Mouse (Mus musculus): ENCODE measurements around the gene Arhgef7. TPM values are rescaled to one million over a fixed set of nuclear protein-coding genes. Genes with fewer than 3 reads are reported as not detected.

Arhgef7 gene
- polyA plus RNA-seq, 1 experiment from 2014 or later = 31.6 TPM

GRCm38 (mm10) chr8:11767213-11767840 is 39.8 kb downstream of the Arhgef7 start:
- Histone ChIP-seq H3K36me3 (ENCODE audit: insufficient read depth, low read length) (no peaks in the 10 kb centered on the region), H3K9me3 (ENCODE audit: low read length) (no peaks in the 10 kb centered on the region), H3K27me3 (replicated peaks; ENCODE audit: insufficient read depth, low read length) (no peaks in the 10 kb centered on the region), H3K9ac (replicated peaks; ENCODE audit: low read depth) (no peak overlapping the region), H3K4me2 (replicated peaks; ENCODE audit: low read depth, low read length) (no peak overlapping the region), H3K4me3 (ENCODE audit: low read depth, low read length) (no peak overlapping the region), H3K4me1 (ENCODE audit: insufficient read depth, low read depth, low read length) (no peaks in the 10 kb centered on the region), H3K27ac (ENCODE audit: low read length) (peak overlapping the region; percentile 26; the same call in 1 of the 2 replicates)
- DNase-seq (ENCODE audit: low spot score) (peak; percentile 69), ATAC-seq (peak; percentile 84)
- TF ChIP-seq CTCF (IDR thresholded peaks at IDR 0.05) (no peak), EP300 (IDR thresholded peaks at IDR 0.05) (0 out of 2 replicates have a peak, but pooled peaks have one; percentile 19)
- 58% methylated on average over 5 of the region's 5 CpGs for WGBS

- TF ChIP-seq EP300 (IDR thresholded peaks at IDR 0.05) (no peak), CTCF (IDR thresholded peaks at IDR 0.05) (no peak)
- Histone ChIP-seq H3K36me3 (ENCODE audit: insufficient read depth, low read length) (no peaks in the 10 kb centered on the region), H3K9ac (replicated peaks; ENCODE audit: low read depth) (no peak overlapping the region), H3K4me3 (ENCODE audit: low read depth, low read length) (no peak overlapping the region), H3K27me3 (replicated peaks; ENCODE audit: insufficient read depth, low read length) (no peaks in the 10 kb centered on the region), H3K27ac (ENCODE audit: low read length) (no peak overlapping the region), H3K4me2 (replicated peaks; ENCODE audit: low read depth, low read length) (no peak overlapping the region), H3K4me1 (ENCODE audit: insufficient read depth, low read depth, low read length) (peaks cover 6% of the 10 kb centered on the region; the same call in 1 of the 2 replicates), H3K9me3 (ENCODE audit: low read length) (no peaks in the 10 kb centered on the region)
- DNase-seq (ENCODE audit: low spot score) (no peak), ATAC-seq (no peak)
- 89% methylated on average over 6 of the region's 6 CpGs for WGBS
Measured at GRCm38 (mm10) chr8:11770001-11770400, 42.5 kb downstream of the Arhgef7 start.

- H3K27ac ChIP-seq (ENCODE audit: low read length) = no peak overlapping the region
- ATAC-seq (no peak), DNase-seq (ENCODE audit: low spot score) (no peak)
- WGBS = 72% methylated on average over 7 of the region's 7 CpGs
- H3K9ac ChIP-seq (replicated peaks; ENCODE audit: low read depth) = no peak overlapping the region
- H3K9me3 ChIP-seq (ENCODE audit: low read length) = no peaks in the 10 kb centered on the region
- no peak for TF ChIP-seq CTCF (IDR thresholded peaks at IDR 0.05)
- H3K4me2 ChIP-seq (replicated peaks; ENCODE audit: low read depth, low read length) = no peak overlapping the region
- no peaks in the 10 kb centered on the region for H3K36me3 ChIP-seq (ENCODE audit: insufficient read depth, low read length)
- no peaks in the 10 kb centered on the region for H3K27me3 ChIP-seq (replicated peaks; ENCODE audit: insufficient read depth, low read length)
- H3K4me1 ChIP-seq (ENCODE audit: insufficient read depth, low read depth, low read length) = peaks cover 8% of the 10 kb centered on the region; the same call in 1 of the 2 replicates
- no peak overlapping the region for H3K4me3 ChIP-seq (ENCODE audit: low read depth, low read length)
Measured at GRCm38 (mm10) chr8:11770521-11771080, 43.1 kb downstream of the Arhgef7 start.

DNA sequence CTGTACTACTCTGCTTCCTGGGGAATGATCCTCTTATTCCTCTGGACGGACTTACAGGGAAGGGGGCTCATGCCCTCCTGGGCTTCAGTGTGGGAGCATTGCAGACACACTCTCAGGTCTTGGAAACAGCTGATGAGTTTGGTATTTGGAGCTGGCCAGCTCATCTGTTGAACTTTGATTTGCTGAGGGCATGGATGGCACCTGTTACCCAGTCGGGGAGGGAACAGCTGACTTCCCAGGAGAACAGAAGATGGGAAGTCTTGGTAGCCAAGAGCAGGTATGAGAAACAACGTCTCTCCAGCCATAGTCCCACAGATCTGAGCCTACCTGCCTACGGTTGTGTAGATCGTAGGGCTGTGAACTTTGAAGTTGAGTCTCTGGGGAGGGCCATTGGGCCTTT is 44.1 kb downstream of the Arhgef7 start:
- no peaks in the 10 kb centered on the region for H3K36me3 ChIP-seq (ENCODE audit: insufficient read depth, low read length)
- H3K4me2 ChIP-seq (replicated peaks; ENCODE audit: low read depth, low read length) = no peak overlapping the region
- WGBS = 92% methylated on average over 5 of the region's 5 CpGs
- ATAC-seq (no peak), DNase-seq (ENCODE audit: low spot score) (no peak)
- H3K9me3 ChIP-seq (ENCODE audit: low read length) = no peaks in the 10 kb centered on the region
- TF ChIP-seq CTCF (IDR thresholded peaks at IDR 0.05) (no peak), EP300 (IDR thresholded peaks at IDR 0.05) (no peak)
- H3K9ac ChIP-seq (replicated peaks; ENCODE audit: low read depth) = no peak overlapping the region
- no peaks in the 10 kb centered on the region for H3K27me3 ChIP-seq (replicated peaks; ENCODE audit: insufficient read depth, low read length)
- H3K4me3 ChIP-seq (ENCODE audit: low read depth, low read length) = no peak overlapping the region
- peaks cover 13% of the 10 kb centered on the region; the same call in 1 of the 2 replicates for H3K4me1 ChIP-seq (ENCODE audit: insufficient read depth, low read depth, low read length)
- H3K27ac ChIP-seq (ENCODE audit: low read length) = no peak overlapping the region

GRCm38 (mm10) chr8:11774195-11775076 is 46.9 kb downstream of the Arhgef7 start:
- H3K9ac ChIP-seq (replicated peaks; ENCODE audit: low read depth) = no peak overlapping the region
- no peaks in the 10 kb centered on the region for H3K27me3 ChIP-seq (replicated peaks; ENCODE audit: insufficient read depth, low read length)
- no peaks in the 10 kb centered on the region for H3K36me3 ChIP-seq (ENCODE audit: insufficient read depth, low read length)
- H3K4me3 ChIP-seq (ENCODE audit: low read depth, low read length) = no peak overlapping the region
- TF ChIP-seq CTCF (IDR thresholded peaks at IDR 0.05) = no peak
- no peak for TF ChIP-seq EP300 (IDR thresholded peaks at IDR 0.05)
- no peak overlapping the region for H3K4me2 ChIP-seq (replicated peaks; ENCODE audit: low read depth, low read length)
- H3K27ac ChIP-seq (ENCODE audit: low read length) = peak overlapping the region; percentile 47; the same call in 1 of the 2 replicates
- peak; percentile 77 for DNase-seq (ENCODE audit: low spot score)
- no peaks in the 10 kb centered on the region for H3K9me3 ChIP-seq (ENCODE audit: low read length)
- peak; percentile 70 for ATAC-seq
- WGBS = 41% methylated on average over 17 of the region's 17 CpGs
- H3K4me1 ChIP-seq (ENCODE audit: insufficient read depth, low read depth, low read length) = peaks cover 13% of the 10 kb centered on the region; the same call in 1 of the 2 replicates

- ATAC-seq = no peak
- H3K9me3 ChIP-seq (ENCODE audit: low read length) = no peaks in the 10 kb centered on the region
- H3K27me3 ChIP-seq (replicated peaks; ENCODE audit: insufficient read depth, low read length) = no peaks in the 10 kb centered on the region
- H3K4me1 ChIP-seq (ENCODE audit: insufficient read depth, low read depth, low read length) = peaks cover 13% of the 10 kb centered on the region; the same call in 1 of the 2 replicates
- TF ChIP-seq EP300 (IDR thresholded peaks at IDR 0.05) (no peak), CTCF (IDR thresholded peaks at IDR 0.05) (no peak)
- H3K4me3 ChIP-seq (ENCODE audit: low read depth, low read length) = no peak overlapping the region
- no peaks in the 10 kb centered on the region for H3K36me3 ChIP-seq (ENCODE audit: insufficient read depth, low read length)
- H3K4me2 ChIP-seq (replicated peaks; ENCODE audit: low read depth, low read length) = no peak overlapping the region
- no peak overlapping the region for H3K27ac ChIP-seq (ENCODE audit: low read length)
- WGBS = 33% methylated on average over 7 of the region's 7 CpGs
- H3K9ac ChIP-seq (replicated peaks; ENCODE audit: low read depth) = no peak overlapping the region
- DNase-seq (ENCODE audit: low spot score) = no peak
Measured at GRCm38 (mm10) chr8:11775889-11776288, 48.4 kb downstream of the Arhgef7 start.
